Mouse (Mus musculus) thymus, adult 2 months (tissue): Measurements from ENCODE around the gene Tfb1m. TPM values are rescaled to one million over a fixed set of nuclear protein-coding genes. Genes with fewer than 3 reads are reported as not detected.

Source experiments
- DNase-seq: peaks from one replicate; pipeline ENCODE4 v3.0.0; 2021
- H3K27ac ChIP-seq: fragments of 200-500 bp; 2 replicates; pipeline ENCODE4 v1.5.1; 2012; ENCODE audit warnings: low read length, control low read depth; ENCODE audit not compliant: control insufficient read depth, insufficient read depth
- H3K27me3 ChIP-seq: fragments of 200-500 bp; 2 replicates; pipeline ENCODE4 v1.6.1; 2012; ENCODE audit warnings: mild to moderate bottlenecking, low read length, moderate library complexity, mixed read lengths; ENCODE audit not compliant: control insufficient read depth, insufficient read depth
- H3K36me3 ChIP-seq: fragments of 200-500 bp; 2 replicates; pipeline ENCODE4 v1.6.1; 2012; ENCODE audit warnings: mild to moderate bottlenecking, low read length, moderate library complexity; ENCODE audit not compliant: control insufficient read depth, insufficient read depth
- H3K4me1 ChIP-seq: fragments of 200-500 bp; replicated peaks from 2 replicates; pipeline ENCODE4 v1.6.1; 2012; ENCODE audit warnings: low read length; ENCODE audit not compliant: control insufficient read depth, insufficient read depth
- H3K4me3 ChIP-seq: fragments of 200-500 bp; 2 replicates; pipeline ENCODE4 v1.5.1; 2012; ENCODE audit warnings: mild to moderate bottlenecking, low read length, control low read depth, moderate library complexity; ENCODE audit not compliant: control insufficient read depth, insufficient read depth
- CTCF ChIP-seq: fragments of 200-500 bp; IDR thresholded peaks from 2 replicates; pipeline ENCODE4 v1.5.1; 2012; ENCODE audit warnings: mild to moderate bottlenecking, control low read depth, low read length, moderate library complexity, borderline replicate concordance; ENCODE audit not compliant: control insufficient read depth, poor library complexity, insufficient read depth; ENCODE audit errors: extremely low read depth
- POLR2A ChIP-seq: fragments of 200-500 bp; IDR thresholded peaks from 2 replicates; pipeline ENCODE4 v1.6.1; 2012; ENCODE audit warnings: mild to moderate bottlenecking, low read length, control low read depth, moderate library complexity; ENCODE audit not compliant: control insufficient read depth, poor library complexity, insufficient read depth; ENCODE audit errors: extremely low read depth
- WGBS: fragments of 180-500 bp; shearing (Covaris S2); methylation state at CpG from one replicate; pipeline ENCODE4 v1.1.7; 2018; 5-methylcytosine and 5-hydroxymethylcytosine counted together
- polyA plus RNA-seq: library from polyadenylated mRNA; depleted of rRNA; stranded (reverse); fragments of >200 nt; gene quantifications from 2 replicates; pipeline ENCODE4 v1.2.3, GENCODE M21; 2012

The Tfb1m gene
- polyA plus RNA-seq, 1 experiment, result 2.6 TPM

GRCm38 (mm10) chr17:3499468-3499867 lies 58.1 kb downstream of the Tfb1m start:
- Histone ChIP-seq H3K36me3 (no peaks in the 10 kb centered on the region), H3K4me3 (no peak overlapping the region), H3K27ac (no peak overlapping the region), H3K4me1 (no peaks in the 10 kb centered on the region), H3K27me3 (no peaks in the 10 kb centered on the region)
- DNase-seq, result no peak
- TF ChIP-seq POLR2A (no peak), CTCF (no peak)
- WGBS, result 96% methylated on average over 8 of the region's 8 CpGs

GRCm38 (mm10) chr17:3498580-3498979 lies 59.0 kb downstream of the Tfb1m start:
- no peak for TF ChIP-seq POLR2A
- TF ChIP-seq CTCF, result no peak
- DNase-seq, result no peak
- whole genome bisulfite sequencing, result 98% methylated on average over 3 of the region's 3 CpGs
- Histone ChIP-seq H3K27ac (no peak overlapping the region), H3K27me3 (no peaks in the 10 kb centered on the region), H3K4me3 (no peak overlapping the region), H3K36me3 (no peaks in the 10 kb centered on the region), H3K4me1 (no peaks in the 10 kb centered on the region)

- Histone ChIP-seq H3K27me3 (no peaks in the 10 kb centered on the region), H3K4me1 (no peaks in the 10 kb centered on the region), H3K36me3 (no peaks in the 10 kb centered on the region), H3K27ac (no peak overlapping the region), H3K4me3 (no peak overlapping the region)
- 43% methylated on average over 3 of the region's 3 CpGs for WGBS
- DNase-seq, result peak; percentile 51
- TF ChIP-seq POLR2A (no peak), CTCF (no peak)
Observed at GRCm38 (mm10) chr17:3498086-3498485, 59.5 kb downstream of the Tfb1m start.

DNA sequence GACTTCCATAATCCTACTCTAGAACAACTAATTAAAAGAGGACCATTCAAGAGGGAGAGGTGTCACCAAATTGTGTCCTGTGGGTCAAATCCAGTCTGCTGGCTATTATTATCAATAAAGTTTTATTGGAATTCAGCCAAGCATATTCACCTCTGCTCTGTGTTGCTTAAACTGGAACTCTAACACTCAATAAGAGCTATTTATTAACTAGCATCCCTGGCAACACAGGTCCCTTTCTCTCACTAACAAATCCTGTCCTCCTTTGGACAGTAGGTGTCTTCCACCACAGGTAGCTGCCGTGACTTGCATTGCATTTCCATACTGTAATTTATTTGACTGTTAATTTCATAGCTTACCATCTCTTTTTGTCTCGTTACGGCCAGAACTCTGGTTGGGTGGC lies 61.5 kb downstream of the Tfb1m start:
- Histone ChIP-seq H3K4me1 (no peaks in the 10 kb centered on the region), H3K4me3 (no peak overlapping the region), H3K27ac (no peak overlapping the region), H3K36me3 (no peaks in the 10 kb centered on the region), H3K27me3 (no peaks in the 10 kb centered on the region)
- WGBS, result 95% methylated on average over 3 of the region's 3 CpGs
- DNase-seq, result no peak
- no peak for TF ChIP-seq POLR2A
- TF ChIP-seq CTCF, result no peak

DNA sequence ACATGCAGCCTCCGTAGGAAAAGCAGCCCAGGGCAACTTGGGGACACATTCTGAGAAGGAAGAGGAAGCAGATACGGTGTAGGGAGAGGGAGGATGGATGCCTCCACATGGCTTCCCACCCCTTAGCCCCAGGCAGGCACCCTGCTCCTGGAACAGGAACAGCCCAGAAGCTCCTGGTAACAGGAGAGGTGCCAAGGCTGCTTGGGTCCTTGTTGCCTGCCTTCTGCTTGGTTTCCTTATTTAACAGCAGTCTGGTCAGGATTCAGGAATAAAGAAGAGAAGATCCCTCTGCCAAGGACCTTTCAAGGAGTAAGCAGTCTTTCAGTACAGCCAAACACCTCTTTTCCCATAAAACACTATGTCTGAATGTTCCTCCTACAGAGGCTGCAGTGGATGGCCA lies 62.0 kb downstream of the Tfb1m start:
- TF ChIP-seq CTCF (no peak), POLR2A (no peak)
- no peak overlapping the region for H3K27ac ChIP-seq
- no peaks in the 10 kb centered on the region for H3K36me3 ChIP-seq
- no peaks in the 10 kb centered on the region for H3K4me1 ChIP-seq
- H3K27me3 ChIP-seq, result no peaks in the 10 kb centered on the region
- 87% methylated on average over 2 of the region's 2 CpGs for WGBS
- no peak overlapping the region for H3K4me3 ChIP-seq
- DNase-seq, result no peak

- no peak for DNase-seq
- Histone ChIP-seq H3K4me1 (no peaks in the 10 kb centered on the region), H3K27ac (no peak overlapping the region), H3K36me3 (no peaks in the 10 kb centered on the region), H3K27me3 (no peaks in the 10 kb centered on the region), H3K4me3 (no peak overlapping the region)
- 96% methylated on average over 6 of the region's 6 CpGs for WGBS
- TF ChIP-seq CTCF, result no peak
- no peak for TF ChIP-seq POLR2A
Observed at GRCm38 (mm10) chr17:3491667-3492066, 65.9 kb downstream of the Tfb1m start.

GRCm38 (mm10) chr17:3491065-3491464 lies 66.5 kb downstream of the Tfb1m start:
- no peak for DNase-seq
- Histone ChIP-seq H3K4me3 (no peak overlapping the region), H3K4me1 (no peaks in the 10 kb centered on the region), H3K36me3 (no peaks in the 10 kb centered on the region), H3K27ac (no peak overlapping the region), H3K27me3 (no peaks in the 10 kb centered on the region)
- WGBS, result 10% methylated on average over 5 of the region's 5 CpGs
- TF ChIP-seq CTCF, result no peak
